Mouse (Mus musculus): Measurements from ENCODE around the gene Abcf1.
"Not testable (repeated sequence)": the region's sequence is repeated elsewhere in the genome, so short reads cannot be mapped to it uniquely, and the experiment has no call there.

Gene Abcf1

GRCm38 (mm10) chr17:35979401-35980362 lies 10.1 kb upstream of the Abcf1 start, which contains the start of the genes Gnl1 and Prr3:
Gene Gnl1, plus strand, starts transcription at chr17:35979851.
Gene Prr3, minus strand, starts transcription at chr17:35980236.
- DNase-seq (ENCODE audit: low spot score), result peak; percentile 95

- no peak for DNase-seq (ENCODE audit: low spot score)
Measured at GRCm38 (mm10) chr17:35978811-35979400, 9.3 kb upstream of the Abcf1 start.

DNA sequence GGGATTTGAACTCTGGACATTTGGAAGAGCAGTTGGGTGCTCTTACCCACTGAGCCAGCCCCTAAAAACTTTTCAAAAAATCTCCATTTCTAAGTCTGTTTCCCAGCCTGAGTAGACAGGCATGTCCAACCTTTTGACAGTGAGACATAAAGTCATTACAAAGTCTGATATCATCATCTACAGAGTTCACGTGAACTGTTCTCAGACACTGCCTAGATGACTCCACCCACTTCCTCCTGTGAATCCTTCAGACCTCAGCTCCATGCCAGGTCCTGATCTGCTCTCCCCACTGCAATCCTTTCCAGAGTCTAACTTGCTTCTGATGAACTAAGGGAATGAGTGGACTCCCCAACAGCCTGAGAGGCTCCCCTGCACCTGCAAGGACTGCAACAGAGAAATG lies 2.6 kb upstream of the Abcf1 start:
- no peak for DNase-seq (ENCODE audit: low spot score)

GRCm38 (mm10) chr17:35967621-35968020 lies 1.9 kb downstream of the Abcf1 start:
- no peak for DNase-seq (ENCODE audit: low spot score)

DNA sequence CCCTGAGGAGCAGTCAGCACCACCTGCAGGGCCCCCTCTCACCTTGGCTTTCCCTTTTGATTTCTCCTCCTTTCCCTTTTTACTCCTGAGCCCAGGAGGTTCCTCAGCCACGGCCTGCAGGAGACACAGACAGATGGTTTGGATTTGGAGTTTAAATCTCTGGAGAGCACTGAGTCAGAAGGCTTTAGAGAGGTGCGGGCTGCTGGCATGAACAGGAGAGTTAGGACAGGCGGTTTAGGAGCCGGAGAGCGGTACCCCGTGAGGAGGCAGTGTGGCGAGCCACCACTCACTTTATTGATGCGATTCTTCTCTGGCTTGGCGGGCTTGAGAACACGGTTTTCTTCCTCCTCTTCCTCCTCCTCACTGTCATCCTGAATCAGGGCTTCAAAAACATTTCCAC lies 6.3 kb downstream of the Abcf1 start:
- DNase-seq (ENCODE audit: low spot score), result no peak

- no peak for DNase-seq (ENCODE audit: low spot score)
Measured at GRCm38 (mm10) chr17:35958533-35959223, 10.9 kb downstream of the Abcf1 start.

DNA sequence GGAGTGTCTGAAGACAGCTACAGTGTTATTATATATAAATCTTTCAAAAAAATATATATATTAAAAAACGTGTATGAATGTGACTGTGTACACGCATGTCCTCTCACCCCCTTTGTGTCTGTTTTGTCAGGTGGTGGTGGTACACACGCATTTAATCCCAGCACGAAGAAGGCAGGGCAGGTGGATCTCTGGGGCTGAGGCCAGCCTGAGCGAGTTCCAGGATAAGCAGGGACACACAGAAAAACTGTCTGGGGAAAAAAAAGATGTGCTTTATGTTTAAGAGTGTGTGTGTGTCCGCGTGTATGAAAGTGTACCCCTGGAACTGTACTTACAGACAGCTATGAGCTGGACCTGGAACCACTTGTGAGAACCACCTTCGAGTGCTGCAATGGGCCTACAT lies 14.9 kb downstream of the Abcf1 start:
- DNase-seq (ENCODE audit: low spot score), result no peak

- not testable (repeated sequence) for DNase-seq (ENCODE audit: low spot score)
Measured at GRCm38 (mm10) chr17:35952559-35952958, 17.0 kb downstream of the Abcf1 start.

GRCm38 (mm10) chr17:35950946-35951345 lies 18.6 kb downstream of the Abcf1 start:
- DNase-seq (ENCODE audit: low spot score), result not testable (repeated sequence)

DNA sequence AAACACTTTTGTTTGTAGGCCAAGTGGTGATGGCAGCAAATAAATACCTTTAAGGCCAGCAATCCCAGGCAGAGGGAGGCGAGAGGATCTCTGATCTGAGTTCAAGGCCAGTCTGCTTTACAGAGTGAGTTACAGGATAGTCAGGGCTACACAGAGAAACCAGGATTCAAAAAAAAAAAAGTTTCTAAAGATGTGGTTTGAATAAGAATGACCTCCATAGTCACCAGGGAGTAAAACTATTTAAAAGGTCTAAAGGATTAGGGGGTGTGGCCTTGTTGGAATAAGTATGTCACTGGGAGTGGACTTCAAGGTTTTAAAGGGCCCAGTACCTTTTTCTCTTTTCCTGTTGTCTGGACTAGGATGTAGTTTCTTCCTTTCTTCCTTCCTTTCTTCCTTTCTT lies 29.6 kb downstream of the Abcf1 start:
- no peak for DNase-seq (ENCODE audit: low spot score)

- no peak for DNase-seq (ENCODE audit: low spot score)
Measured at GRCm38 (mm10) chr17:35939108-35939507, 30.5 kb downstream of the Abcf1 start.

- no peak for DNase-seq (ENCODE audit: low spot score)
Measured at GRCm38 (mm10) chr17:35937700-35938348, 31.7 kb downstream of the Abcf1 start.

DNA sequence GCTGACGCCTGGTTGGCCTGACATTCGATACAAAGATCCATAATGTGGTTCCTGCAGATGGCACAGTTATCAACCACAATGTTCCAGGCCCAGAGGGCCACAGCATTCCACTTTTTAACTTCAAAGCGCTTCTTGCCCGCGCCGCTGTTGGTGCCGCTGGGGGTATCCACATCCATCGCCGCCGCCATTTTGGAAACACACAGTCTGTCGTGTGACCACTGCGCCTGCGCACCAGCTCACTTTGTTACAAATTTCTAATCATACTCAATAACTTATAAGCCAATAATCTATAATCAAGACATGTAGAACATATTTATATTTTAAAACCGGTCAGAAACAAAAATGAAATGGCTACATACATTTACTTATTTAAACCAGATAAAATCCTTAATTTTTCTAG lies 33.8 kb downstream of the Abcf1 start:
- not testable (repeated sequence) for DNase-seq (ENCODE audit: low spot score)

DNA sequence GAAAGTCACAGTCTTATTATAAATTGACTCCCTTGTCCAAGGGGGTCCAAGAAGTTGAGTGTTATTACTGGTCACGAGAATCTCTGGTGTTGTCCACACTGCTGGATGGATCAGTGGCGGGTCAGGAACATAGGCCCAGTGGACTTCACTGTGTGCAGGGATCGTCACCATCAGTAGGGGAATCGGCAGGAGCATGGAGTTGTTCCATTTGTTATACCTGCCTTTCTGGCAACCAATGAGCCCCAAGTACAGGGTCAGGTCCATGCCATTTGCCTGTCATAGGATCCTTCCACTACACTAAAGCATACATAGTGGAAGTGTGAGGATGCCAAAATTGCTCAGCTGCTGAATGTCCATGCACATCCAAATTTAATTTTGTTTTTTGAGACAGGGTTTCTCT lies 37.0 kb downstream of the Abcf1 start:
- no peak for DNase-seq (ENCODE audit: low spot score)

DNA sequence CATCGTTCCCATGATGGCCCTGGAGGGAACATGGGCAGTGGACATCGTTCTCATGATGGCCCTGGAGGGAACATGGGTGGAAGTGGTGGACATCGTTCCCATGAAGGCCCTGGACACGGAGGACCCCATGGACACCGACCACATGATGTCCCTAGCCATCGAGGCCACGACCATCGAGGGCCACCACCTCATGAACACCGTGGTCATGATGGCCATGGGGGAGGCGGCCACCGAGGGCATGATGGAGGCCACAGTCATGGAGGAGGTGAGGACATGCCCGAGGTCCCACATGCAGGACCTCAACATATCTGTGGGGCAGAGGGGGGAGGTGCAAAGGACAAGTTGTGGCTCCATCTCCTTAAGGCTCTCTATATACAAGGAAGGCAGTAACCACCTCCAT lies 38.9 kb downstream of the Abcf1 start:
- DNase-seq (ENCODE audit: low spot score), result no peak

GRCm38 (mm10) chr17:35929534-35929933 lies 40.0 kb downstream of the Abcf1 start:
- DNase-seq (ENCODE audit: low spot score), result no peak

- DNase-seq (ENCODE audit: low spot score), result no peak
Measured at GRCm38 (mm10) chr17:35927471-35927870, 42.1 kb downstream of the Abcf1 start.

GRCm38 (mm10) chr17:35923281-35923680 lies 46.3 kb downstream of the Abcf1 start:
- no peak for DNase-seq (ENCODE audit: low spot score)

DNA sequence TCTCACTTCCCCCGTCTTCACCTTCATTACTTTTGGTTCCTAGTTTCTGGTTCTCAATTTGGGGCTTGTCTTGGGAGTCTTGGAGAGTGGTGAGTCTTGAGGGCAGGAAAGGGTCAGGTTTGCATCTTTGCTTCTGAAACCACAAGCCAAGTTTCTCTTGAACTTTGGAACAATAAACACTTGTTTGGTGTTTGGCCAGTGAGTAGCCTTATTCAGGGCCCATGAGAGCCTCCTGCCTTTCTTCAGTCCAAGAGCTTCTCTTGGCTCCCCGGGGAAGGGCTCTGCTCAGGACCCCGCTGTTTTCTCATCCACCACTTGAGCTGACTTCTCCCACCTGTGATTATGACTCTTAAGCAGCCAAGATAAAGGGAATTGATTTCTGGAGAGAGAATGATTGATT lies 47.0 kb downstream of the Abcf1 start:
- no peak for DNase-seq (ENCODE audit: low spot score)

GRCm38 (mm10) chr17:35921710-35922109 lies 47.9 kb downstream of the Abcf1 start:
- no peak for DNase-seq (ENCODE audit: low spot score)

- DNase-seq (ENCODE audit: low spot score), result no peak
Measured at GRCm38 (mm10) chr17:35920862-35921562, 48.5 kb downstream of the Abcf1 start.

- no peak for DNase-seq (ENCODE audit: low spot score)
Measured at GRCm38 (mm10) chr17:35920384-35920783, 49.2 kb downstream of the Abcf1 start.

All from layer of hippocampus, adult 9-10 months (tissue).